Mouse (Mus musculus) layer of hippocampus, postnatal 14 days (tissue): ENCODE results near the gene Nup210. TPM values are rescaled to one million over a fixed set of nuclear protein-coding genes. Genes with fewer than 3 reads are reported as not detected.
A peak's percentile ranks its signal among the peaks of the same experiment; 100 is the strongest.

ENCODE experiments used
- DNase-seq, 2 experiments: peaks; one replicate each; pipeline ENCODE4 v3.0.0; 2021 to 2022; ENCODE audit warnings: low spot score in 2 of 2, mixed read lengths in 1 of 2
- total RNA-seq, 2 experiments: library from RNA; stranded (reverse); gene quantifications; 2 replicates each; pipeline ENCODE4 v1.2.3; 2021

The Nup210 gene
- total RNA-seq, 2 experiments from 2014 or later = 26.2 to 30.0 TPM

DNA sequence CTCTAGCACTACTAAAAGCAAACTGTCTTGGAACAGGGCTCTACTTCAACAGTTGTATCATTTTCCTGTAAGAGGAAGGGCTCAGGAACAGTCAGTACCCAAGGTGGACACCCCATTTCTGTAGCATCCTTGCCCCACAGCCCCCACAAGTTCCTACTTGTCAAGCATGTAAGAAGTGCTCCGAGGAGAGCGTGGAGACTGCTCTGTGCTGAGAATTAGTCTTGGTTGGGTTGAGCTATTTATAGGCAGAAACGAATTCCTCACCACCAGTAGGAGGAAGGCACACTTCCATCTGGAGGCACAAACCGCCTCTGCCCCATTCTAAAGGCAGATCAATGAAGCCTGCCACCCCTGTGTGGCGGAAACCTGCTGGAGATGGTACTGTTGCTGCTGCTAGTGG, 75.3 kb downstream of the Nup210 start:
- DNase-seq = peak in 1 of 2 experiments; percentile 40

GRCm38 (mm10) chr6:91028256-91028655, 88.4 kb downstream of the Nup210 start:
- no peak for DNase-seq

DNA sequence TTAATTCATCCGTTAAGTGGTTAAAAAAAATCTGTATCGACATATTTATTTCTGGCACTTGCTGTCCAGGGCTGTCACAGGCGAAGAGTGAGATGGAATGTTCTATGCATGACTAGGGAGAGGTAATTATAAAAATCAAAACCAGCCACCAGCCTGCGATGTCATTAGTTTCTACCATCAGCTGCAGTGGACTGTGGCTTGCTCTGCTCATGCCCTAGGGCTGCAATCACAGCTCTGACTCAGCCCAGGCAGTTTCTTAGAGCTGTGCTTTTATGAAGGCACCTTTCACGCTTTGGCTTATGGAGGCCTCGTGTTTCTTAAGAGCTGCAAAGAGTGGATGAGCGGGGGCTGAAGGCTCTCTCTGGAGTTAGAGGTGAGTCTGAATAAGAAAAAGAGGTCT, 95.8 kb downstream of the Nup210 start:
- DNase-seq = no peak

GRCm38 (mm10) chr6:91016600-91017230, 99.9 kb downstream of the Nup210 start:
- DNase-seq = no peak

GRCm38 (mm10) chr6:91014198-91014958, 102.3 kb downstream of the Nup210 start:
- DNase-seq = no peak

- DNase-seq = no peak
Observed at GRCm38 (mm10) chr6:91012458-91012857, 104.2 kb downstream of the Nup210 start.

DNA sequence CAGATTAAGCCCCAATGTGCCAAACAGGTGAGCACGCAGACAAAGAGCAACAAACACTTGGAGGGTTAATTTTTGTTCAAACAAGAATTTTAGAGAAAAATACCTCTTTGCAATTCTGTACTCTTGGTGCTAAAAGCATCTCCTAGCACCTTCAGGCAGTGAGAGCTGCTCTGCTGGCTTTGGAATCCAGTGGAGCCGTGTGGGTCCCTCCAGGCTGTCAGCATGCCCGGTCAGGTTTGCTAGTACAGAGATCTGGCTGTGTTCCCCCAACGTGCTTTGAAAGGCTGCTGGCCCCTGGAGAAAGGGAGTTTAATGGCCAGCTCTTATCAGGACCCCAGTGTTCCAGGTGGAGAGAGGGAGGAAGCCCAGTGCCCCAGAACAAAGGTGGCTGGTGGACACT, 105.1 kb downstream of the Nup210 start:
- DNase-seq = no peak

DNA sequence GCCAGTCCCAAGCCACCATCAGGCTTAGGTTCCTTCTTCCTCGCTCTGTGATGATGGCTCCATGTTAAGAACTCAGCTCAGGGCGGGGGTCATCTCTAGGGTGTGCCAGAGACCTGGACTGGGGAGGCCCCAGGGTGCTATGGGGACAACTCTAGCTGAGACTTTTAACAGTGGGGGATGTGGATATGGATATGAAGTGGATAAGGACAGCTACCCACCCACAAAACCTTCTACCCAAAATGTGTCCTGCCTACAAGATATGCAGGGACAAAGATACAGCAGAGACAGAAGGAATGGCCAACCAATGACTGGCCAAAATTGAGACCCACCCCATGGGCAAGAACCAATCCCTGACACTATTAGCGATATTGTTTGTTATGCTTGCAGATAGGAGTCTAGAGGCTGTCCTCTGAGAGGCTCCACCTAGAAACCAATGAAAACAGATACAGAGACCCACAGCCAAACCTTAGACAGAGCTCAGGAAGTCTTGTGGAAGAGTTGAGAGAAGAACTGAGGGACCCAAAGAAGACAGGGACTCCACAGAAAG, 108.3 kb downstream of the Nup210 start:
- DNase-seq = no peak

GRCm38 (mm10) chr6:91007207-91007606, 109.4 kb downstream of the Nup210 start:
- no peak for DNase-seq

- DNase-seq = no peak
Observed at GRCm38 (mm10) chr6:91004157-91004556, 112.5 kb downstream of the Nup210 start.

DNA sequence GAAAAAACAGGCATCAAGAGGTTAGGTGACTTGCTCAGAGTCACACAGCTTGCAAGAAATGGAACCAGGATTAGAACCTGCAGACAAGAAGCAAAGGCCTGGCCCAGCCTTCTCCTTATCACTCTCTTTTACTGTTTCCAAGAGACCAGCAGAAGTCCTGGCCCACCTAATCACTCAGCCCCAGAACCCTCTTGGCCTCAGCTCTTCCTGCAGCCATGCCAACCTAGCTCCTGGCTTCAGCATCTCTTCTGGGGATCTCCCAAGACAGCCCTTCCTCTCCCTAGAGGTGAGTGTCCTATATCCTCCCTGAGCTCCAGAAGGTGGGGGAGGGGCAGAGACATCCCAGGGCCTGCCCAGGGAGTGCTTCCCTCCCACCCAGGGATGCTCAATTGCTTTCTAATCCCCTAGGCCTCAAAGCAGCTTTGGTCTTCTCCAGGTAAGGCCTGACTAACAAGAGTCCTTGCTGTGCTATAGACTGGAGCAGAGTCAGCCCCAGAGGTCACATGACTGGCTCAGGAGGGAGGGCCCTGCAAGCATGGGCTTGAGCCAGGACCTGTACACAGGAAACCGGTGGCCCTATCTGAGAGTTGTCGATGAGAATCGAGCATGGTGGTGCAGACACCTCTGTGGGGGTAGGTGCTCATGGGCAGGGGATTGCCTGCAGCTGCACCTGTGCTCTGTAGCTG, 113.2 kb downstream of the Nup210 start:
- no peak for DNase-seq

- DNase-seq = no peak
Observed at GRCm38 (mm10) chr6:91001566-91001965, 115.1 kb downstream of the Nup210 start.

DNA sequence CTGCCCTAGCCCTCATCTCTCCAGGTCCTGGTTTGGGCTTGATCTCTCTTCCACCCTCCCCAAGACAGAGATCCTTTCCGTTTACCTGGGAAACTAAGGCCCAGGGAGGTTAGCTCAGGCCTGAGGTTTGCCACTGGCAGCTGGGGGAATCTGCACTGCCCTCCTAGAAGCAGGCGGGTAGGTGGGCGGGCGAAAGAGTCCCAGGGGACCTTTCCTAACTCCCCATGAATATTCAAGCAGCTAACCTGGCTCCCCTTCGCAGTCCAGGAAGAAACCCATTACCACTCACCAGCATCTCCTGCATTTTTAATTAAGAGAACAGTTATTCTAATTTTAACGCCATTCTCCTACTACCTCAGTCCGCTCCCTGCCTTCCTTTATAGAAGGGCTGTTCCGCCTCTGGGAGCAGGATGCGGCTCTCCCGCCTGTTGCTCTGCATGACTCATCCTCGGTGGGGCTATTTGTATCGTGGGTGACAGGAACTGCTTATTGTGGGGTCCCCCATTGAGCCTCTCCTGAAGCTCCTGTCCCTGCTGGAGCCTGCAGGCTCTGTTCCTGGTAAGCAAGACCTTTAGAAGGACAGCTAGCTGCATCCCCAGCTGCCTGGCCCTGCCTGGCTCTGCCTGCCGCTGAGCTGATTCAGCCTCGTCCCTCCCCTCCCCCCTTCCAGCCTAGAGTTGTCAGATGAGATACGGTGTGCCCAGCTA, 115.7 kb downstream of the Nup210 start:
- DNase-seq = peak; percentile 21 to 22

DNA sequence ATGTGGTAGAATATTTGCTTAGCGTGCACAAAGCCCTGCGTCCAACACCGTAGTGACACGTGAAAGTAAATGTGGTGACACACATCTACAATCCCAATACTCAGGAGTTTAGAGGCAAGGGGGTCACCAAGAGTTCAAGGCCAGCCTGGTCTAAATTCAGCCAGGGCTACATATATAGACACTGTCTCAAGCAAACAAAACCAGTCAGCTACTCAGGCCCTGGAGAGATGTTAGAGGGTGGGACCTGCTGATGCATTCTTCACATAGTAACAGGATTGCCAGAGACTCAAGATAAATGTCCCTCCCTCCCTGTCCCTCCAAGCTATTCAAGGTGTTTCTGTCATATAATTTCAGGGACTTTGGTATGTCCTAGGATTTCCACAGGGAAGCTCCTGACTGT, 117.5 kb downstream of the Nup210 start:
- DNase-seq = no peak

- DNase-seq = no peak
Observed at GRCm38 (mm10) chr6:90997025-90997424, 119.6 kb downstream of the Nup210 start.

DNA sequence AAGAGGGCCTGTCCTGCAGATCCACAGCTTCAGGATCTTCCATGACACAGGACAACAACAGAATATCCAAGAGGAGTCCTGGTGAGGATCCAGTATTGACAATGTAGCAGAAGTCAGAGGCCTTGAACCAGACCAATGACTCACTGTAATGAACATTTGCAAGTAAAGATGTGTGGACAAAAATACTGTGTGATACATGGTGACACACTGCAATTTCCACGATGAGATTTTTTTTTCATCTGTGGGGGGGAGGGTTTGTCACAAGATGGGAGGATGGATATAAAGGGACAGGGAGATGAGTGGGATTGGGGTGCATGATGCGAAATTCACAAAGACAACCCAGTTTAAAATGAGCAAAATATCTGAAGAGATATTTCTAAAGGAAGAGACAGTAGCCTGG, 120.4 kb downstream of the Nup210 start:
- DNase-seq = no peak

GRCm38 (mm10) chr6:90988648-90989317, 127.8 kb downstream of the Nup210 start, which contains the start of gene Iqsec1:
Gene Iqsec1, minus strand, starts transcription at chr6:90988685.
- peak; percentile 61 to 75 for DNase-seq

GRCm38 (mm10) chr6:90988299-90988625, 128.4 kb downstream of the Nup210 start:
- no peak for DNase-seq

GRCm38 (mm10) chr6:90987561-90988298, 128.9 kb downstream of the Nup210 start:
- no peak for DNase-seq

- DNase-seq = no peak
Observed at GRCm38 (mm10) chr6:90984101-90984500, 132.5 kb downstream of the Nup210 start.
